Mouse (Mus musculus): ENCODE measurements around the gene Klkb1. TPM values are rescaled to one million over a fixed set of nuclear protein-coding genes. Genes with fewer than 3 reads are reported as not detected.
"Not testable (repeated sequence)": the region's sequence is repeated elsewhere in the genome, so short reads cannot be mapped to it uniquely, and the experiment has no call there.

Klkb1 gene
- polyA plus RNA-seq (2012; rRNA removed), result 0.06 and 0.08 TPM in 2 replicates

GRCm38 (mm10) chr8:45294687-45295086, at the start of gene Klkb1:
Klkb1 (minus strand) TSS chr8:45294859.
- no peaks in the 10 kb centered on the region for H3K4me1 ChIP-seq (ENCODE audit: control insufficient read depth, insufficient read depth, low read length)
- no peak within 1 kb of the TSS for H3K4me3 ChIP-seq (ENCODE audit: insufficient read depth, low read length)
- no peak within 1 kb of the TSS for H3K27ac ChIP-seq (ENCODE audit: insufficient read depth, low read length)
- TF ChIP-seq CTCF (IDR thresholded peaks at IDR 0.05; ENCODE audit: extremely low read depth, insufficient read depth, low read length) (no peak), POLR2A (IDR thresholded peaks at IDR 0.05; ENCODE audit: extremely low read depth, insufficient read depth, low read length) (no peak)

DNA sequence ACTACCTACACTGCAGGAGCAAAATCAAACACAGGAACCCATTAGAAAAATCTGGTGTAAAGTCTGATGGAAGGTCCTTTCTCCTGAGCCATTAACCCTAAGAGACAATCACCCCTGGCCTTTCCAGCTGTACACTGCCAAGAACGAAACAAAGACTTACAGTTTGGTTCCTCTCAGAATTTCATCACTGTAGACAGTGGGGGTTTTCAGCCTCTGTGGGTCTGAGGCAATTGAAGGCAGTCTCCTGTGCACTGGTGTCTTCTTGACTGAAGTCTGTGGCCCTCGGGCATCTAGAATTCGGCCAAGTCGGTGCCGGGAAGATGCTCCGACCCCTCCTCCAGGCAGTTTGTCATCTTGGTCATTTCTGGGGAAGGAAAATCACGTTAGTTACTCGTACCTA, 49.6 kb upstream of the Klkb1 start:
- Histone ChIP-seq H3K4me3 (ENCODE audit: insufficient read depth, low read length) (no peak overlapping the region), H3K4me1 (ENCODE audit: control insufficient read depth, insufficient read depth, low read length) (no peaks in the 10 kb centered on the region), H3K27ac (ENCODE audit: insufficient read depth, low read length) (no peak overlapping the region)
- no peak for TF ChIP-seq POLR2A (IDR thresholded peaks at IDR 0.05; ENCODE audit: extremely low read depth, insufficient read depth, low read length)

GRCm38 (mm10) chr8:45341630-45342628, 47.3 kb upstream of the Klkb1 start:
- no peak for TF ChIP-seq POLR2A (IDR thresholded peaks at IDR 0.05; ENCODE audit: extremely low read depth, insufficient read depth, low read length)
- TF ChIP-seq CTCF (IDR thresholded peaks at IDR 0.05; ENCODE audit: extremely low read depth, insufficient read depth, low read length), result no peak
- Histone ChIP-seq H3K4me3 (ENCODE audit: insufficient read depth, low read length) (no peak overlapping the region), H3K4me1 (ENCODE audit: control insufficient read depth, insufficient read depth, low read length) (no peaks in the 10 kb centered on the region), H3K27ac (ENCODE audit: insufficient read depth, low read length) (no peak overlapping the region)

DNA sequence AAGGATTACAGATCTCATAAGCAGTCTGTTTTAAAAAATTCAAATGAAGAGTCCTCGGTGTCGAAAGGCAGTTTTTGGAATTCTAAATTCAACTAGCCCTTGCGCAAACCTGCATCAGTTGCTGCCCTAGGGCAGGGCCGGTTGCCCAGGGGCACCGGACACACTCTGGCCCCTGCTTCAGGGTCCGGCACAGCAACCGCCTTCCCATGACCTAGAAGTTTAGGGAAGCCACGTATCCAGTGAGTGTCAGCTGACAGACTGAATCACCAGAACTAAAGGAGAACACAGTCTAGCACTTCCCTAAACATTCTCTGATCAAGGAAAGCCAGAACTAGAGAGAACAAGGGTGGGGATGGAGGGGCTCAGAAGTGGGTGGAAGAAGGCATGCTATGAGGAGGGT, 38.8 kb upstream of the Klkb1 start:
- Histone ChIP-seq H3K4me3 (ENCODE audit: insufficient read depth, low read length) (peak overlapping the region; percentile 57), H3K4me1 (ENCODE audit: control insufficient read depth, insufficient read depth, low read length) (no peaks in the 10 kb centered on the region), H3K27ac (ENCODE audit: insufficient read depth, low read length) (no peak overlapping the region)
- TF ChIP-seq CTCF (IDR thresholded peaks at IDR 0.05; ENCODE audit: extremely low read depth, insufficient read depth, low read length) (no peak), POLR2A (IDR thresholded peaks at IDR 0.05; ENCODE audit: extremely low read depth, insufficient read depth, low read length) (no peak)

DNA sequence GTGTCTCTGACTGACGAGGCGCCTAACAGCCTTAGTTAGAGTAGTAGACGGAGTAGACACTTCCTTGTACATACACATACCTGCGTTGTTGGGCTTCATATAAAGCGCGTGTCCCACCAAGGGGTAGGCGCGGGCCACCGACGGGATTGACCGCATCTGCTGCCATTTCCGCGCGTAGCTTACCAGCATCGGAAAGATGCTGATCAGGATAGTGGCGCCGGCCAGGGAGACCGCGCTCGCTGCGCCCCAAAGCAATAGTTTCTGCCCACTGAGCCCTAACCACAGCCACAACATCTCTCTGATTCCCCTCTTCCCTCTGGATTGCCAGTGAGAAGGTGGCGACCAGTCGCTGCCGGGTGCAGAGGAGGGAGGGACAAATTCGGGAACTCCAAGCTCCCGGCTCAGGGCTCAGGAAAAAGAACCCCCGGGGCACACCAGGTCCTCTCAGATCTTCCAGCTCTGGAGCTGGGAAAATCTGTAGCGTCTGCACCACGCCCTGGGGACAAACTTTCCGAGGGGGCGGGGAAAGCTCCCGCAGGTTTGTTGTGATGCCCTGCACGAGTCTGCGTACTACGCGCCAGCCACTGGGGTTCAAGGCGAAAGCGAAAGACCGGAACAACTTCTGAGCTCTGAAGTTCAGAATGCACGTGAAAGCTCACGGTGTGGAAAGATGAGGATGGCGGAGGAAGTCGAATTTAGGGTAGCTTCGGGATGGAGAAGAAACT, 38.2 kb upstream of the Klkb1 start, which contains the start of gene Cyp4v3:
TSS of gene Cyp4v3 (minus strand) at position 532 of the 725 bp plus-strand sequence.
- TF ChIP-seq CTCF (IDR thresholded peaks at IDR 0.05; ENCODE audit: extremely low read depth, insufficient read depth, low read length) (no peak), POLR2A (IDR thresholded peaks at IDR 0.05; ENCODE audit: extremely low read depth, insufficient read depth, low read length) (no peak)
- H3K4me1 ChIP-seq (ENCODE audit: control insufficient read depth, insufficient read depth, low read length), result no peaks in the 10 kb centered on the region
- peak within 1 kb of the TSS; percentile 57 for H3K4me3 ChIP-seq (ENCODE audit: insufficient read depth, low read length)
- no peak within 1 kb of the TSS for H3K27ac ChIP-seq (ENCODE audit: insufficient read depth, low read length)

- Histone ChIP-seq H3K4me1 (ENCODE audit: control insufficient read depth, insufficient read depth, low read length) (no peaks in the 10 kb centered on the region), H3K4me3 (ENCODE audit: insufficient read depth, low read length) (no peak overlapping the region), H3K27ac (ENCODE audit: insufficient read depth, low read length) (no peak overlapping the region)
- TF ChIP-seq POLR2A (IDR thresholded peaks at IDR 0.05; ENCODE audit: extremely low read depth, insufficient read depth, low read length), result no peak
- no peak for TF ChIP-seq CTCF (IDR thresholded peaks at IDR 0.05; ENCODE audit: extremely low read depth, insufficient read depth, low read length)
Observed at GRCm38 (mm10) chr8:45330856-45331255, 36.2 kb upstream of the Klkb1 start.

DNA sequence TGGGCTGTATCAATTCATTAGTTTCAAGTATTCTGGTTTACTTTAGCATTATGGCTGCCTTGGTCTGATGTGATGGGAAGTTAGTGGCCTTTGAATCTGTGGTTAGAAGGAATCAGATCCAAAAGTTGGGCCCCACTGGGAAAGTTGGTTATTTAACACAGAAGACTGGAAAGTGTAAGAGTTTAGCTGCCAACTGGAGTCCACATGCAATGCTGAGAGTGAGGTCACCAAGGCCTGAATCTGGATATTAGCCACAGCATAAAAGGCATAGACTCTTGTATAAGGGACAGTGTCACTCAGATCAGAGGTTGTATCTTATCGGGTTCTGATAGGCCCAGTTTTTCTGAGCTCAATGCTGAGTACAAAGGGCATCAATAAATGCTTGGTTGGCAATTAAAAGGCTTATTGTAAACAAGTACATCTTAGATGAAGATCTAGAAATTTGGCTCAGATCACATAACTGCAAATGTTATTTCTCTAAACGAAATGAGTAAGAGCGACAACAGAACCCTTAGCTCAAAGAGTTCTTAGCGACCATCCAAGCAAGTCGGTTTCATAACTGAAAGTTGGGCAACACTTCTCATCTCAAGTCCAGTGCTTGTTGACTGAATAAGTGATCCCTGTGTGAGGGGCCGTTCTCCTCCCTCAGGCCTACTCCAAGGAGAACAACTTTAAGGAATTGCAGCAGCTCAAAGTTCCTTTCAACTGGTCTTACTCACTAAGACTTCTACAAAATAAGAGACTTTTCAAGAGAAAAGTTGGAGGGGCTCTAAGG, 34.7 kb upstream of the Klkb1 start:
- no peak overlapping the region for H3K4me3 ChIP-seq (ENCODE audit: insufficient read depth, low read length)
- no peak for TF ChIP-seq CTCF (IDR thresholded peaks at IDR 0.05; ENCODE audit: extremely low read depth, insufficient read depth, low read length)
- TF ChIP-seq POLR2A (IDR thresholded peaks at IDR 0.05; ENCODE audit: extremely low read depth, insufficient read depth, low read length), result no peak
- no peak overlapping the region for H3K27ac ChIP-seq (ENCODE audit: insufficient read depth, low read length)
- no peaks in the 10 kb centered on the region for H3K4me1 ChIP-seq (ENCODE audit: control insufficient read depth, insufficient read depth, low read length)

DNA sequence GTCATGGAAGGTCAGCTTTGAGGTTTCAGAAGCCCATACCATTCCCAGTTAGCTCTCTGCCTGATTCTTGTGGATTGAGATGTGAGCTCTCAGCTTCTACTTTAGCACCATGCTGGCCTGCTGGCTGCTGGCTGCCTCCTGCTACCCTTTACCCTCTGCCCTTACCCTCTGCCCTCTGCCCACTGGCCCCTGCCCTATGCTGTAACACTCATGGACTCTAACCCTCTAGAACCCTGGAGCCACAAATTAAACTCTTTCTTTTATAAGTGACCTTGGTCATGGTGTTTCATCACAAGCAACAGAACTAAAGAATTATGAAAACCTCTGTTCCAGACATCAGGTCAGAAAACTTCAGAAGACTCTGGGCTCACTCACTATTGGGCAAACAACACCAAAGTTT, 32.4 kb upstream of the Klkb1 start:
- not testable (repeated sequence) for H3K27ac ChIP-seq (ENCODE audit: insufficient read depth, low read length); H3K4me3 ChIP-seq (ENCODE audit: insufficient read depth, low read length); H3K4me1 ChIP-seq (ENCODE audit: control insufficient read depth, insufficient read depth, low read length)

- Histone ChIP-seq H3K27ac (ENCODE audit: insufficient read depth, low read length) (no peak overlapping the region), H3K4me1 (ENCODE audit: control insufficient read depth, insufficient read depth, low read length) (no peaks in the 10 kb centered on the region), H3K4me3 (ENCODE audit: insufficient read depth, low read length) (no peak overlapping the region)
- no peak for TF ChIP-seq CTCF (IDR thresholded peaks at IDR 0.05; ENCODE audit: extremely low read depth, insufficient read depth, low read length)
- no peak for TF ChIP-seq POLR2A (IDR thresholded peaks at IDR 0.05; ENCODE audit: extremely low read depth, insufficient read depth, low read length)
Observed at GRCm38 (mm10) chr8:45324151-45324550, 29.5 kb upstream of the Klkb1 start.

Measured in cortical plate, adult 2 months (tissue).